Mouse (Mus musculus): ENCODE measurements around the gene Pam. TPM values are rescaled to one million over a fixed set of nuclear protein-coding genes. Genes with fewer than 3 reads are reported as not detected.

The Pam gene
- polyA plus RNA-seq, 1 experiment, result 35.4 TPM

- 47% methylated on average over 11 of the region's 11 CpGs for WGBS
- no peak for DNase-seq
- Histone ChIP-seq H3K27me3 (ENCODE audit: control insufficient read depth, insufficient read depth, low read length) (no peaks in the 10 kb centered on the region; the same call in 1 of the 2 replicates), H3K27ac (ENCODE audit: insufficient read depth, low read length) (no peak overlapping the region), H3K4me3 (replicated peaks; ENCODE audit: insufficient read depth, low read depth, low read length) (no peak overlapping the region), H3K4me1 (ENCODE audit: control insufficient read depth, insufficient read depth, low read length) (no peaks in the 10 kb centered on the region)
- TF ChIP-seq POLR2A (IDR thresholded peaks at IDR 0.05; ENCODE audit: borderline replicate concordance, insufficient read depth, low read length), result no peak
- no peak for TF ChIP-seq CTCF (IDR thresholded peaks at IDR 0.05; ENCODE audit: borderline replicate concordance, insufficient read depth, low read depth, low read length)
Measured at GRCm38 (mm10) chr1:98056996-98057945, 38.2 kb downstream of the Pam start.

GRCm38 (mm10) chr1:98056277-98056676 lies 39.2 kb downstream of the Pam start:
- Histone ChIP-seq H3K27me3 (ENCODE audit: control insufficient read depth, insufficient read depth, low read length) (no peaks in the 10 kb centered on the region; the same call in 1 of the 2 replicates), H3K27ac (ENCODE audit: insufficient read depth, low read length) (no peak overlapping the region), H3K4me1 (ENCODE audit: control insufficient read depth, insufficient read depth, low read length) (no peaks in the 10 kb centered on the region), H3K4me3 (replicated peaks; ENCODE audit: insufficient read depth, low read depth, low read length) (no peak overlapping the region)
- 82% methylated on average over 6 of the region's 6 CpGs for WGBS
- DNase-seq, result no peak
- no peak for TF ChIP-seq POLR2A (IDR thresholded peaks at IDR 0.05; ENCODE audit: borderline replicate concordance, insufficient read depth, low read length)
- TF ChIP-seq CTCF (IDR thresholded peaks at IDR 0.05; ENCODE audit: borderline replicate concordance, insufficient read depth, low read depth, low read length), result no peak

GRCm38 (mm10) chr1:98055591-98055990 lies 39.9 kb downstream of the Pam start:
- no peaks in the 10 kb centered on the region; the same call in 1 of the 2 replicates for H3K27me3 ChIP-seq (ENCODE audit: control insufficient read depth, insufficient read depth, low read length)
- 88% methylated on average over 8 of the region's 8 CpGs for WGBS
- H3K4me3 ChIP-seq (replicated peaks; ENCODE audit: insufficient read depth, low read depth, low read length), result no peak overlapping the region
- H3K4me1 ChIP-seq (ENCODE audit: control insufficient read depth, insufficient read depth, low read length), result no peaks in the 10 kb centered on the region
- TF ChIP-seq POLR2A (IDR thresholded peaks at IDR 0.05; ENCODE audit: borderline replicate concordance, insufficient read depth, low read length) (no peak), CTCF (IDR thresholded peaks at IDR 0.05; ENCODE audit: borderline replicate concordance, insufficient read depth, low read depth, low read length) (no peak)
- DNase-seq, result no peak
- H3K27ac ChIP-seq (ENCODE audit: insufficient read depth, low read length), result no peak overlapping the region

GRCm38 (mm10) chr1:98053994-98054393 lies 41.5 kb downstream of the Pam start:
- Histone ChIP-seq H3K4me3 (replicated peaks; ENCODE audit: insufficient read depth, low read depth, low read length) (no peak overlapping the region), H3K27ac (ENCODE audit: insufficient read depth, low read length) (no peak overlapping the region), H3K27me3 (ENCODE audit: control insufficient read depth, insufficient read depth, low read length) (no peaks in the 10 kb centered on the region; the same call in 1 of the 2 replicates), H3K4me1 (ENCODE audit: control insufficient read depth, insufficient read depth, low read length) (no peaks in the 10 kb centered on the region)
- DNase-seq, result no peak
- TF ChIP-seq POLR2A (IDR thresholded peaks at IDR 0.05; ENCODE audit: borderline replicate concordance, insufficient read depth, low read length) (no peak), CTCF (IDR thresholded peaks at IDR 0.05; ENCODE audit: borderline replicate concordance, insufficient read depth, low read depth, low read length) (no peak)
- WGBS, result 33% methylated on average over 3 of the region's 3 CpGs

- Histone ChIP-seq H3K4me1 (ENCODE audit: control insufficient read depth, insufficient read depth, low read length) (no peaks in the 10 kb centered on the region), H3K27me3 (ENCODE audit: control insufficient read depth, insufficient read depth, low read length) (no peaks in the 10 kb centered on the region; the same call in 1 of the 2 replicates), H3K4me3 (replicated peaks; ENCODE audit: insufficient read depth, low read depth, low read length) (no peak overlapping the region), H3K27ac (ENCODE audit: insufficient read depth, low read length) (no peak overlapping the region)
- TF ChIP-seq CTCF (IDR thresholded peaks at IDR 0.05; ENCODE audit: borderline replicate concordance, insufficient read depth, low read depth, low read length), result no peak
- TF ChIP-seq POLR2A (IDR thresholded peaks at IDR 0.05; ENCODE audit: borderline replicate concordance, insufficient read depth, low read length), result no peak
- no peak for DNase-seq
- WGBS, result 64% methylated on average over 2 of the region's 2 CpGs
Measured at GRCm38 (mm10) chr1:98053447-98053846, 42.0 kb downstream of the Pam start.

GRCm38 (mm10) chr1:98052775-98053174 lies 42.7 kb downstream of the Pam start:
- H3K4me3 ChIP-seq (replicated peaks; ENCODE audit: insufficient read depth, low read depth, low read length), result no peak overlapping the region
- H3K27ac ChIP-seq (ENCODE audit: insufficient read depth, low read length), result no peak overlapping the region
- TF ChIP-seq POLR2A (IDR thresholded peaks at IDR 0.05; ENCODE audit: borderline replicate concordance, insufficient read depth, low read length) (no peak), CTCF (IDR thresholded peaks at IDR 0.05; ENCODE audit: borderline replicate concordance, insufficient read depth, low read depth, low read length) (no peak)
- H3K4me1 ChIP-seq (ENCODE audit: control insufficient read depth, insufficient read depth, low read length), result no peaks in the 10 kb centered on the region
- H3K27me3 ChIP-seq (ENCODE audit: control insufficient read depth, insufficient read depth, low read length), result no peaks in the 10 kb centered on the region; the same call in 1 of the 2 replicates
- 95% methylated on average over 4 of the region's 4 CpGs for WGBS
- no peak for DNase-seq

GRCm38 (mm10) chr1:98051039-98051438 lies 44.4 kb downstream of the Pam start:
- WGBS, result 48% methylated on average over 3 of the region's 3 CpGs
- TF ChIP-seq POLR2A (IDR thresholded peaks at IDR 0.05; ENCODE audit: borderline replicate concordance, insufficient read depth, low read length) (no peak), CTCF (IDR thresholded peaks at IDR 0.05; ENCODE audit: borderline replicate concordance, insufficient read depth, low read depth, low read length) (no peak)
- H3K27ac ChIP-seq (ENCODE audit: insufficient read depth, low read length), result no peak overlapping the region
- no peaks in the 10 kb centered on the region; the same call in 1 of the 2 replicates for H3K27me3 ChIP-seq (ENCODE audit: control insufficient read depth, insufficient read depth, low read length)
- H3K4me3 ChIP-seq (replicated peaks; ENCODE audit: insufficient read depth, low read depth, low read length), result no peak overlapping the region
- no peak for DNase-seq
- H3K4me1 ChIP-seq (ENCODE audit: control insufficient read depth, insufficient read depth, low read length), result no peaks in the 10 kb centered on the region

GRCm38 (mm10) chr1:98049756-98050155 lies 45.7 kb downstream of the Pam start:
- Histone ChIP-seq H3K4me1 (ENCODE audit: control insufficient read depth, insufficient read depth, low read length) (no peaks in the 10 kb centered on the region), H3K27me3 (ENCODE audit: control insufficient read depth, insufficient read depth, low read length) (no peaks in the 10 kb centered on the region), H3K4me3 (replicated peaks; ENCODE audit: insufficient read depth, low read depth, low read length) (no peak overlapping the region), H3K27ac (ENCODE audit: insufficient read depth, low read length) (no peak overlapping the region)
- no peak for DNase-seq
- 74% methylated on average over 7 of the region's 7 CpGs for WGBS
- TF ChIP-seq CTCF (IDR thresholded peaks at IDR 0.05; ENCODE audit: borderline replicate concordance, insufficient read depth, low read depth, low read length) (no peak), POLR2A (IDR thresholded peaks at IDR 0.05; ENCODE audit: borderline replicate concordance, insufficient read depth, low read length) (no peak)

Data from cerebellum, adult 2 months (tissue).